Mouse (Mus musculus): ENCODE data around the gene Cblb. TPM values are rescaled to one million over a fixed set of nuclear protein-coding genes. Genes with fewer than 3 reads are reported as not detected.

Gene Cblb
- total RNA-seq (2021), result 10 to 100 TPM; 20.3 to 21.9 TPM
- long read RNA-seq, experiment 1, full-length matches to known transcripts, result 6 of 11 reads
- long read RNA-seq, experiment 1, partial matches to known transcripts, result 1 of 11 reads
- long read RNA-seq, experiment 1, other reads (novel, unspliced or antisense), result 4 of 11 reads
- long read RNA-seq, experiment 2, full-length matches to known transcripts, result 5 of 8 reads
- long read RNA-seq, experiment 2, partial matches to known transcripts, result 0 of 8 reads
- long read RNA-seq, experiment 2, other reads (novel, unspliced or antisense), result 3 of 8 reads

DNA sequence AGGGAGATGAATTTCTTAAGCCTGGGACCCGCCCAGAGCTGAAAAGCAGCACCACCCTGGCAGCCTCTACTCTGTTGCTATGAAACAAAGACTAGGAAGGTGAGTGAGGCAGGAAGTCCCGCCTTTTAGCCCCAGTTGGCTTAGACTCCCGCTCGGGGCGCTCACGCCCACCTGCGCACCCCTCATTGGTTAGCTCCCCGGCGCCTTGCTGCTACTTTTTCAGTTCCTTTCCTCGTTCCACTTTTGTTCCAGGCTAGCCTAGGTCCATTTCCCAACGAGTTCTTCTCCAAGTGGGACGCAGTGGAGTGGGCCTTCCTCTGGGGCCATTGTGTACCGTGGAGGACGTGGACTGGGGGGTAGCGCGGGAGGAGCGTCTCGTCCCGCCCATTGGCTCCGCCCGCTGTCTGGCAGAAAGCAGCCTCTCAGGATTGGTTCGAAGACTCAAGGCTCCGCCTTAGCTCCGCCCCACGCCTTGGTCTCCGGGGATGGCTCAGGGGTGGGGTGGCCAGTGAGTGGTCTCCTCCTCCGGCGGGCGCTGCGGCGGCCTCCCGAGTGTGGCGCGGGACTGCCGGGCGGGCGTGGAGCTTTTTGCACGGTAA is at the start of gene Cblb:
Cblb (plus strand) TSS at position 135 of the 599 bp plus-strand sequence.
- Histone ChIP-seq H3K4me3 (peak within 1 kb of the TSS; percentile 100), H3K27ac (peak within 1 kb of the TSS; percentile 91)
- TF ChIP-seq CTCF (IDR thresholded peaks at IDR 0.05), result no peak
- peak; percentile 95 for DNase-seq (ENCODE audit: extremely low spot score in 1 of 2, low spot score in 2 of 2)
- intact Hi-C loops (cut with DNase I), result loop anchor here (5.0 to 10.0 kb wide), 4 partner anchors 101 to 1189 kb away; no protein-coding TSS in a partner anchor

DNA sequence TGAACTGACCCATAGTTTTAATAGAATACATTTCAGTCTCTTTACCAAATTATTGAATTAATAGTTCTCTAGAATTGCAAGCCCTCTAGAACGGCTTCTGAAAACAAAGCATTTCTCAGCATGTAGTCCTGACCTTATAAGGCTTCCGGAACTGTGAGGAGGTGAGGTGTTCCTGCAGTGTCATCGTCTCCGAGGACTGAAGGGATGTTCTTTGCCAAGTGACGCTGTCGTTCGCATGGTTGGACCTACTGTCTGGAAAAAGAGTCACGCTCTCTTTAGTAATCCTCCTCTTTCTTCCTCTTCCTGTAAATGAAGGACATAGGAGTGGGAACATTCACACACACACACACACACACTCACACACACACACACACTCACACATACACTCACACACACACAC is 45.6 kb upstream of the Cblb start:
- Histone ChIP-seq H3K27ac (no peak overlapping the region), H3K4me3 (no peak overlapping the region)
- DNase-seq (ENCODE audit: extremely low spot score in 1 of 2, low spot score in 2 of 2), result no peak
- intact Hi-C loops (cut with DNase I), result no loop called here
- TF ChIP-seq CTCF (IDR thresholded peaks at IDR 0.05), result no peak

DNA sequence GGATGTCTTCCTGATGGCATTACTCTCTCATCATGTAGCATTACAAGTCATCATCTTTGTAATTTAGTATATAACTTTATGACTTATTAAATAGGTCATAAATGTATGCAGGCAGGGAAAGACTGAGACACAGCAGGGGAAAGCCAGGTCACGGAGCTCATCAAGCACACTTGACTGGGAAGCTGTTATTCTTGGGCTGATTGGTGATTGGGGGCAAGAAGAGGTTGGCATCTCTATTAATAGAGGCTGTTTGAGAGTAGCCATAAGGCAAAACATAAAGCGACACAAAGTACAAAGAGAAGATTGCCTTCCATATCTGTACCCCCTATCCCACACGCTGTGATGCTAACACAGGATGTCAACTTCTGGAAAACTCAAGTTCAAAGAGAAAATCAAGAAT is 44.8 kb upstream of the Cblb start:
- no peak for TF ChIP-seq CTCF (IDR thresholded peaks at IDR 0.05)
- no peak overlapping the region for H3K4me3 ChIP-seq
- intact Hi-C loops (cut with DNase I), result no loop called here
- DNase-seq (ENCODE audit: extremely low spot score in 1 of 2, low spot score in 2 of 2), result no peak
- no peak overlapping the region for H3K27ac ChIP-seq

DNA sequence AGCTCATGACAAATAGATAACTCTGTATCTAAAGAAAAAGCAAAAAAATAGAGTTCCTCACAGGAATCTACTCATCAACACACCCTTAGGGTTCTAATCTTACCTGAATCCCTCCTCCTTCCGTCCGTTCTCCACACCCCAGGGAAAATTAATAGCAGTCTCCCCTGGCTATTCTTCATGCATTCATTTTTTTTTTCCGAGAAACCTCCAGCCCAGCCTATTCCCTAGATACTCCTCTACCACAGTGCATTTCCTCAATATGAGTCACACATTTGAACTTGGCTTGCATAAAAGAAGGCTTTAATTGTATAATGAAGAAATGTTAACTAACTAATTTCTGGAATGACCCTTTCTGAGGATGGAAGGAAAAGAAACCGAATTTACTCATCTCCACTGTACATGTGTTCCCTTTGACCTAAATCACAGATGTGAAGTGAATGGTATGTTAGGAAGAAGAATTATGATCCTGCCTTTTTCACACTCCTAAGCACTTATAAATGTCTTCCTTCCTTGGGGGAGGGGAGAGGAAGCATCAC is 43.9 kb upstream of the Cblb start:
- Histone ChIP-seq H3K4me3 (no peak overlapping the region), H3K27ac (no peak overlapping the region)
- no peak for TF ChIP-seq CTCF (IDR thresholded peaks at IDR 0.05)
- intact Hi-C loops (cut with DNase I), result no loop called here
- no peak for DNase-seq (ENCODE audit: extremely low spot score in 1 of 2, low spot score in 2 of 2)

DNA sequence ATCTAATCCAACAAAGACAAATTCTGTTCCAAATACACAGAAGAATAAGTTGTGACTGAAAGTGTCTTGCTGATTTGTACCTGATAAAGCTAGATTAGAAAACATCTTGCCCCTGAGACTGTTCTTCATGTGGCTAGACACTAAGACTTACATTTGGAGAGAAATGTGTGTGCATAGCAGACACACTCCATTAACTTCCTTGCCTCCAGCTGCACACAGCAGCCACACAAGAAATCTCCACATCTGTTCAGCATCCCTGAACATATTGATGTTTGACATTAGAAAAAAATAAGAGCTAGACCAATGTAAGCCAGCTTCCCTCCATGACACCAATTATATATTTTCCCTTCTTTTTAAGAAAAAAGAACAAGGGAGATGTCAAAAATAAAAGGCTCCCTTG is 43.0 kb upstream of the Cblb start:
- no peak for TF ChIP-seq CTCF (IDR thresholded peaks at IDR 0.05)
- intact Hi-C loops (cut with DNase I), result no loop called here
- Histone ChIP-seq H3K27ac (no peak overlapping the region), H3K4me3 (no peak overlapping the region)
- DNase-seq (ENCODE audit: extremely low spot score in 1 of 2, low spot score in 2 of 2), result no peak

DNA sequence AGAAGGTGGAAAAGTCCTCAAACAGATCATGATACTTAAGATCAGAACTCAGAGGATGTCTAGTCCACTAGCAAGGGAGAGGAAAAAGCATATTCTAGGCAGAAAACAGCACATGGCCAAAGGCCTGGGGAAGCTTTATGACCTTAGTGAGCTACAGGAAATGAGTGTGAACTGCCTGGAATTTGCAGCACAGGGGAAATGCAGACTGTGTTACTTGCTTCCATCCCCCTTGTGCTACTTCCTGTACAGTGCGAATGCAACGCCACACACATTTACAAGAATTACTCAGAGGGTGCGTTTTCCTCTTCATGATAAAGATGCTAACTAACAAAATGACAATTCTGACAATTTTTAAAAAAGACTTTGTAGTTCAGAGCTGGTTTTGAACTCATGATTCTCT is 41.8 kb upstream of the Cblb start:
- H3K4me3 ChIP-seq, result no peak overlapping the region
- DNase-seq (ENCODE audit: extremely low spot score in 1 of 2, low spot score in 2 of 2), result no peak
- intact Hi-C loops (cut with DNase I), result no loop called here
- no peak overlapping the region for H3K27ac ChIP-seq
- TF ChIP-seq CTCF (IDR thresholded peaks at IDR 0.05), result no peak

DNA sequence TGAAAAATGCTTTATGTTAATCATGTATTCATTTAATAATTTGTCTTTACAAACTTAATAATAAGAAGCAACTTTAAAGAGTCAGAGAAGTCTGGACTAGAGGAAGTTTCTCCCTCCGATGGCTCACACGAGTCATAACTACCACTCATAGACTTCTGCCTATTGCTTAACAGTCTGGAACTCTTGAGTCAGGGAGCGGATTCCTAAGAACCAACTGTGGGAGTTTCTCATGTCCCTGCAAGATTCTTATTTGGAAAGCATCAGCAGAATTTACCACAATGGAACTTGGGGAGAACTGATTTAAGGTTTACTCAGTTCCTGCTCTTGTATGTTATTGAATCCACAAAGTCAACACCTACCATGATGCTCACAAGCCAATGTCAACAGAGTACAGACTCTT is 31.0 kb upstream of the Cblb start:
- no peak for TF ChIP-seq CTCF (IDR thresholded peaks at IDR 0.05)
- intact Hi-C loops (cut with DNase I), result no loop called here
- H3K27ac ChIP-seq, result no peak overlapping the region

DNA sequence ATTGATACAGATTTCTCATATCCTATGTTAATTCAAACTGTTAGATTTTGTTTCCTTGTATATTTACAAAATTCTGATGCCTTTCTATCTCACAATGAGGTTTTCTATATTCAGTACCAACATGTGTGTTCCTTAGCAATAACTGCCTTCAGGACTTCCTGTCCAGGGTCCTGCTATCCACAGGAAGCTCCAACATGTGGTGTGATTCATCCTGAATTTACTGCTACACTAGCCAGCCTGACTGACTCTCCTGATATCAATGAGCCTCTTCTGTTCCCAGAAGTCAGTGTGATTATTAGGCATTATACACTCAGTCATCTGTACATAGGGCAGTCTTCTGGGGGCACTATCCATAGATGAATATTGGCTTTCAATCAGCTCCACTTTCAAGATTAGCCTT is 30.2 kb upstream of the Cblb start:
- Histone ChIP-seq H3K27ac (no peak overlapping the region), H3K4me3 (no peak overlapping the region)
- no peak for TF ChIP-seq CTCF (IDR thresholded peaks at IDR 0.05)
- DNase-seq (ENCODE audit: extremely low spot score in 1 of 2, low spot score in 2 of 2), result no peak
- intact Hi-C loops (cut with DNase I), result no loop called here

More for the DNA sequence above, 31.0 kb upstream of the Cblb start:
- no peak overlapping the region for H3K4me3 ChIP-seq
- DNase-seq (ENCODE audit: extremely low spot score in 1 of 2, low spot score in 2 of 2), result no peak

DNA sequence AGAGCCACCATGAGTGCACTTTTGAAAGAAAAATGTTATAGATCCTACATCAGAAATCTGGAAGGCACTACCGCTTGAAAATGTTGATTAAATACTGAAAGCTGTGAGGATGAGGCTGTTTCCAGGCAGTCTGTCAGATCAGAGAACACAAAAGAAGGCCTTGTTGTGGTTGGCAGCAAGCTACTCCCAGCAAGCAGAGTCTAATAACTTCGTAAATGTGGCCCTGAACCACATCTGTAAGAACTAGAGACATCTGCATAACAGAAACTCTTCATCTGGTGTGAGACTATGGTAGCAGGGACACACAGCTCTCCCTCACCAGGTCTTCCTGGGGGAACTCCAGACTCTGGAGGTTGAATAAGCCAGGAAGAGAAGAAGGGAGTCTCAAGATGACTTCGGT is 24.0 kb upstream of the Cblb start:
- no peak overlapping the region for H3K4me3 ChIP-seq
- intact Hi-C loops (cut with DNase I), result no loop called here
- no peak overlapping the region for H3K27ac ChIP-seq
- no peak for TF ChIP-seq CTCF (IDR thresholded peaks at IDR 0.05)
- DNase-seq (ENCODE audit: extremely low spot score in 1 of 2, low spot score in 2 of 2), result no peak

DNA sequence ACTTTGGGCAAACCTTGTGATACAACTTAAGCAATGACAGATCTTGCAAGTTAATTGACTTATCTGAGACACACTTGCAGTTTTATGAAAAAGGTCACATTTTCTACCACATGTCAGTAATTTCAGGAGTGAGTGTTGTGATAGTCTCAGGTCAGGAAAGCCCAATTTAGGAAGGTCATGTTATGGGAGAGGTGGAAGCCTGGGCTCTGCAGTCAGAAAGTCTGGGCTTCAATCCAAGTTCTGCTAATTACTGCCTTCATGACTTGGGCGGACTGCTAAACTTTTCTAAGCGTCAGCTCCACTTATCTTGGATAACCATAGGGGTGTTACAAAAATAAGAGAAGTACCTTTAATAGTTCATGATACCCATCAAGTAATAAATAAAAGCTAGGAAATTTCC is 22.6 kb upstream of the Cblb start:
- no peak for DNase-seq (ENCODE audit: extremely low spot score in 1 of 2, low spot score in 2 of 2)
- no peak for TF ChIP-seq CTCF (IDR thresholded peaks at IDR 0.05)
- H3K27ac ChIP-seq, result no peak overlapping the region
- intact Hi-C loops (cut with DNase I), result no loop called here
- no peak overlapping the region for H3K4me3 ChIP-seq

DNA sequence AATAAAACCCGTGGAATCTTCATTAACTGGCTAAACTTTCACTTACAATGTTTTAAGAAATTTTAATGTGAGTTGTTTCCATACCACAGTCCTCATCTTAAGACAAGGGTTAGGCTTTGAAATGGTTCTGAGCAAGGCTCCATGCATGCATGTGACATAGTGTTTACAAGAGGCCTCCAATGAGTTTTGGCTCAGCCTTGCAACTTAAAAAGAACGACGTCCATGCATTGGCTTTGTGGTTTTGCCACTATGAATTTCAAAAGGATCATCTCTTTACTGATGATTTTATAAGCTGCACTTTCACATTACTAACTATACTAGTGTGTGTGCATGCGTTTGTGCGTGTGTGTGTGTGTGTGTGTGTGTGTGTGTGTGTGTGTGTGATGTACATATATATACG is 21.6 kb upstream of the Cblb start:
- DNase-seq (ENCODE audit: extremely low spot score in 1 of 2, low spot score in 2 of 2), result no peak
- Histone ChIP-seq H3K27ac (no peak overlapping the region), H3K4me3 (no peak overlapping the region)
- intact Hi-C loops (cut with DNase I), result no loop called here
- TF ChIP-seq CTCF (IDR thresholded peaks at IDR 0.05), result no peak

DNA sequence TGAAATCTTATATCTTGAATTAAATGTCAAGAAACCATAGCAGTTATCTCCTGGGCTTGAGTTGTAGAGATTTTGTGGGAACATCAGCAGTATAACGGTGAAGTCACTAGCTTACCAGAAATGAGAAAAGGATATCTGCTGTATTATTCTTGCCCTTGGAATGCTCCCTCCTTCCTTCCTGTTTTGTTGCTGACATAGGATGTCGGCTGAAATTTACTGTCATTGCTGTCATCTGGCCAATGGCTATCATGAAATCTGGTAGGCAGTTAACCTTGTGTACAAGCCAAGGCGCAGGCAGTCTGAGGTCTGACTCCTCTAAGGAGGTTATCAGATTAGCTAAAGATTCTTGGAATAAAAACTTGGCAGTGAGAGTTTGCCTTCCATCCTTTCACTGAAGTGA is 18.0 kb upstream of the Cblb start:
- no peak for TF ChIP-seq CTCF (IDR thresholded peaks at IDR 0.05)
- Histone ChIP-seq H3K4me3 (no peak overlapping the region), H3K27ac (no peak overlapping the region)
- no peak for DNase-seq (ENCODE audit: extremely low spot score in 1 of 2, low spot score in 2 of 2)
- intact Hi-C loops (cut with DNase I), result no loop called here

DNA sequence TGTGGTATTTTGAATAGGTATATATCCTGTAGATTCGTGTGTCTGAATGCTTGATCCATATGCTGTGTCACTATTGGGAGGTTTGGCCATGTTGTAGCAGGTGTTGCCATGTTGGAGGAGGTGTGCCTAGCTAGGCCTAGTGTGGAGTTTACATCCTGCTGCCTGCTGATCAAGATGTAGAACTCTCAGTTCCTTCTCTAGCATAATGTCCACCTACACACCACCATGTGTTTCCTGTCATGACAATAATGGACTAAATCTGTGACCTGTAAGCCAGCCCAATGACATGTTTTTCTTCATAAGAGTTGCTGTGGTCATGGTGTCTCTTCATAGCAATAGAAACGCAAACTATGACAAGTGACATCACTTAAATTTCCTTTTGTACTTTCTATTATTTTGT is 17.2 kb upstream of the Cblb start:
- intact Hi-C loops (cut with DNase I), result no loop called here

More for the DNA sequence above, 17.2 kb upstream of the Cblb start:
- no peak for TF ChIP-seq CTCF (IDR thresholded peaks at IDR 0.05)
- DNase-seq (ENCODE audit: extremely low spot score in 1 of 2, low spot score in 2 of 2), result no peak
- H3K27ac ChIP-seq, result no peak overlapping the region
- no peak overlapping the region for H3K4me3 ChIP-seq

All from left cerebral cortex, adult 2 months (tissue).